Mouse (Mus musculus) heart, adult 2 months (tissue): ENCODE measurements around the gene Akr1a1.

ENCODE experiments used
- CTCF ChIP-seq: fragments of 200-600 bp; IDR thresholded peaks from 2 replicates; pipeline ENCODE4 v1.8.1; 2022; ENCODE audit warnings: antibody characterized with exemption, mild to moderate bottlenecking, moderate library complexity
- POLR2A ChIP-seq: fragments of 200-500 bp; IDR thresholded peaks from 2 replicates; pipeline ENCODE4 v1.6.1; 2011; ENCODE audit warnings: mild to moderate bottlenecking, low read depth, low read length, control low read depth; ENCODE audit not compliant: insufficient read depth

DNA sequence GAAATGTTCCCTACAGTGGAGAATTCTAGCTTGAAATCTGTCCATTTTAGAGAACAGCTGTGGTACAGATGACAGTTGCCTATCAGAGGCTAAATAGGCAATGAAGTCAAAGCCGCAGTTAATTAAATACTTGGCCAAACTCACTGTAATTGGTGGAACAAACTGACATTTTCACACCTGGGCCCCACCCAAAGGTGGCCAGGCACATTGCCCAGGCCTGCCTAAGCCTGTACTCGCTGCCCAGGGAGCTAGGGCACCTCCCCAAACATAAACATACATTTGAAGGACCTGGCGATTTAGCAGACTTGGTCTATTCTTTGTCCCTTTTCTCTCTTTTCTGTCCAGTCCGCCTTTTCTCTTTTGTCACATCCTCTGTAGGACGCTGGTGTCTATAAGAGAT lies 55.1 kb downstream of the Akr1a1 start, which contains the start of gene Ccdc17:
- TF ChIP-seq CTCF (no peak), POLR2A (no peak)
